Mouse (Mus musculus): ENCODE measurements at regions not wholly inside any gene's neighbourhood (a gene's known extent, or its start where the extent isn't known, plus 50 kb on each side); places are given as distances from the start of the nearest gene placed in this dataset.

DNA sequence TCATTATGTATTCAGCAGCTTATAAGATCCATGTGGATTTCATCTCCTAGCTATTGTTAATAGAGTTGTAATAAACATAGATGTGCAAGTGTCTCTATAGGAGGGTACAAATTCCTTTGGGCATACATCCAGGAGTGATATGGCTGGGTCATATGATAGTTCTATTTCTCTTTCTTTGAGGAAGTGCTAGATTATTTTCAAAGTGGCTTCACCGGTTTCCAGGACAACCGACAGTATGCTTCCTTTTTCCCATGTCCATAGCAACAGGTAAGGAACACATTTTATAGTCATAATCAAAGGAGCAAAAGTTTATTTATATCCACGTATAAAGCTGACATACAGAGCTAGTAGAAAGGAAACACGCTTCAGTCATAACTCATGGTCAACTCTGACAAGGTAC lies 710.2 kb upstream of the Tenm4 start:
- DNase-seq (ENCODE audit: low read depth, low spot score), result no peak

DNA sequence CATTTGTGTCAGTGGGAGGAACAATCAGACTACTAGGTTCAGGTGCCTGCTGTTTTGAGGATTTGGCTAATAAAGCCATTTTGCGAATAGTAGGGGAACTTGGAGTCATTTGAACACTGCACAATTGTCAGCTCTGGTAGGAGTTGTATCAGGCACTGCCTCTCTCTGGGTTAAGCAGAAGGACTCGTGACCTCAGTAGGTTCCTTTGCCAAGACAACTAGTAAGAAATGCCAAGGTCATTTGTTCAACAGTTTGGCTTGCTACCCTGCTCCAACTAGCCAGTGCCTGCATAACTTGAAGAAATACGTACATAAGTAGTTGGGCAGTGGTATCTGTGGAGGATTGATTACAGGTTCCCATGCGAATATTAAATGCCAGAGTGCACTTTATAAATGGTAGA lies 705.5 kb upstream of the Tenm4 start:
- DNase-seq (ENCODE audit: low read depth, low spot score), result no peak

DNA sequence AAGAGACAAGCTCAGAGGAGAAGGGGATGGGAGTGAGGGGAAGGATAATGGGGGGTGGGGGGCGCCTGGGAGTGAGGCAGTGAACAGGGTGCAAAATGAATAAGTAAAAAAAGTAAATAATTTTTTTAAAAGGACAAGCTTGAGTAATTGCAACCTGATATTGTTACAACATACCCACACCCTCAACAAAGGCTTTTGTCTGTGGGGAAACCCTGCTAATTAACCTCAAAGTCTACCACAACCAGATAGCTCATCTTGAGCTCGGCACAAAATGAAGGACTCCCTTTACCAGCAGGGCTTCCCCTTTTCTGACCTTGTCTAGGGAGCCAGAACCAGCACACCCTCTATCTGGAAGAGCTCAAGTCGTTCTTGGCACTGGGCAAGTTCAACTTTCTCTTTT lies 704.0 kb upstream of the Tenm4 start:
- DNase-seq (ENCODE audit: low read depth, low spot score), result no peak

DNA sequence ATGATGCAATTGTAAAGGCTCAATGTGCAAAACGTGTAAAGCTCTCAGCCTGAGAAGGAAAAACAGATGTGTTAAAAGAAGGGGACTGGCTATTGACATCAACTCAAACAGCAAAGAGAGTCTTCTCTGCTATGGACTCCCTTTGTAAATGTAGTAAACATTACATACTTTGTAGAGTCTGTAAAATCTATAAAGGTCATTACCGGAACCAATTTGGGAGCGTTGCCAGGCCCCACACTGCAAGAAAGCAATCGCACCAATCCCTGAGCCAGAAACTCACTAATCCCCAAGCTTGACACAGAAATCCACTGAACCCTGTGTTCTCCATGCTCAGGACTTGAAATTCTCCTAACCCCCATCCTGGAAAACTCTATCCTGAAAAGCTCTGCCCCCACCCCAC lies 697.2 kb upstream of the Tenm4 start:
- DNase-seq (ENCODE audit: low read depth, low spot score), result no peak

DNA sequence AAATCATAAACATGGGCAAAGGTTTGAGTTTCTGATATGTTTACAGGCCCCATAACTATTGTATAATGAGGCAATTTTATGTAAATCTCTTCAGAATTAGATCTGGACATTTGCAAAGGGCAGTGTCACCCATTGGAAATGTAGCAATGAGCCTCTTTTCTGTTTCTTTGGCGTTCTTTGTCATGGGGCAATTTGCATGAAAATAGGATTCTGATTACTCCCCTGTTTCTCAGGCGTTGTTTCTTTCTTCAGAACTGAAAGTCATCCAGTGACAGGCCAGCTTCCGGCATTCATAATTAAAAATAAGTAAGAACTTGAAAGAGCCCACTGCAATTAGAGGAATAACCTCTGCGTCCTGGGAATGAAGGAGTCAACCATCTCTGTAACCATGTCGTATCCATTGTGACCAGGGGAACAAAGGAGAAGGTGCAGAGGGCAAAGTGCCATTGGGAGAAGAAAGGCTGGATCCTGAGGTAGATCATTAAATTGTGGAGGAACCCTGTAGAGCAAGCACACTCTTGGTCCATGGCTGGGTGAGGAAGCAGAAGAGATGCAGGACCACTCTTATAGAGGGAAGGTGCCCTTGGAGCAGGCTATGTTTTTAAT lies 690.8 kb upstream of the Tenm4 start:
- no peak for DNase-seq (ENCODE audit: low read depth, low spot score)

DNA sequence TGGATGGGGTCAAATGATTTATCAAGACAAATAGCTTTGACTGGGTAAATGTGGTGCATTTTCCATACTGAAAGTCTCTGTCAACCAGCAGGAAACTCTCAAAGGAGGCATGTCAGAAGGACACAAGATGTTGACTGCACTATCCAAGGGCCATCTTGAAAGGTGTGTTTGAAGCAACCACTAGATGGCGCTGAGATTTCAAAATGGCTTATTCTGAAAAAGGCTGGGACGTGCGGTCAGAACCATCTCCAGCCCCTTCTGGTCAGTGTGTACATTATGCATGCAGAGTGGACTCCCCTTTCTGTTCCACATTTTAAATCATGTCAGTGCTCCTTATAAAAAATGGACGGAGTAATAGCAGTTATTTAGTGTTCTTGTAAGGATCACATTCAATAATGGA lies 681.4 kb upstream of the Tenm4 start:
- DNase-seq (ENCODE audit: low read depth, low spot score), result peak; percentile 65

DNA sequence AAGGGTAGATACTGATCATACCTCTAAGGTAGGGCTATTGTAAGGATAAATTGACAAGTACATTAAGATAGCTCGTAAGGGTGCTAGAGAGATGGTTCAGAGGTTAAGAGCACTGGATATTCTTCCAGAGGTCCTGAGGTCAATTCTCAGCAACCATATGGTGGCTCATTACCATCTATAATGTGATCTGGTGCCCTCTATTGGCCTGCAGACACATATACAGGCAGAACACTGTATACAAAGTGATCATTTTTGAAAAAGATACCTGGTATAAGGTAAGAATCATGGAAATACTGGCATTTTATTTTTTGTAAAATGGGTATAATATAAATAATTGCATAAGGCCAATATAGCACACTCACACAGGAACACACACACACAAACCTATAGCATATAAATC lies 676.3 kb upstream of the Tenm4 start:
- DNase-seq (ENCODE audit: low read depth, low spot score), result no peak

DNA sequence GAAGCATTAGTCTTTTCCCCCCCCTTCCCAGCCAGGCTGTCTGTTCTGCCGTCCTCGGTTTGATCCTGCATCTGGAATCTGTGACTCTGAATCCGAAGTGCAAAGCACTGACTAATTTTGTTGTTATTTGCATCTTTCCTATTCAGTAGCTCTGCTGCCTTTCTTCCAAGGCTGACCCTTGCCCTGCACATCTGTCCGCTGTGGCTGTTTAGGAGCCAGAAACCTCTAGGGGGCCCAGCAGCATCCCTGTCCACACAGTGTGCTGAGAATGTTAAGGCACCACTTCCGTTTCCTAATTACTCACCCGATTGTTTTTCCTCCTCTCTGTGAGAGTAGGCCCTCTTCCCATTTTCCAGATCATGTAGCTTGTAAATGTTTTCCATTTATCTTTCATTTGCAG lies 668.1 kb upstream of the Tenm4 start:
- DNase-seq (ENCODE audit: low read depth, low spot score), result peak; percentile 8

DNA sequence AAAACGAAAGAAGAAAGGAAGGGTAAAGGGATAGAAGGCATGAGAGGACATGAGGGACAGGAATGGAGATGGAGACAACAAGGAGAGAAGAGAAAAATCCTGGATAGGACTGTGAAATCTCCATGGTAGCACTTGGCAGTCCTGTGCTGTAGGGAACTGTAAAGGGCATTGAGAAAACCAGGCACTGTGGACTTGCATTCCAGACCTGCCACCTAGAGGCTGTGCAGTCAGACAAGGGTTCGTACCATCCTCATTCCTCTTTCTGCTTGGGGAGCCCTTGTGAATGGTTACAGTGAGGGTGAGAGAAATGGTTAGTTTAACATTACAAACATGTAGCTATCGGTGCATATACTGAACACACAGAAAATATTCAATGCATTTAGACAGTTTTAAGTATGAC lies 623.8 kb upstream of the Tenm4 start:
- DNase-seq (ENCODE audit: low read depth, low spot score), result peak; percentile 9

DNA sequence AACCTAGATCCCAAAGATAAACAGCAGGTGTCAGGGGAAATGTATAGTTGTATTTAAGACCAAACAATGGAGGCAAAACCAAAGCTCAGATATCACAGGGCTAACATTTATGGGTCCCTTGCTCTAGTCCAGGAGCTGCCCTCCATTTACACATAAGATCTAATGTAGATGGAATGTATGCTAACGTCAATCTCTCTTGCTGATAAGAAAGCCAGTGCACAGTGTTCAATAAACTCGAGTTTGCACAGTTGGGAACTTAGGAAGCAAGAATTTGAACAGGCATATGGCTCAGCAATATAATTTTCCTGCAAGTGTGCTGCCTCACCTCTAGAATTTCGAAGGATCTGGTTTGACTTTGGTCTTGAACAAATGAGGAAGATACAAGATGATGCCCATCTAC lies 620.9 kb upstream of the Tenm4 start:
- DNase-seq (ENCODE audit: low read depth, low spot score), result no peak

DNA sequence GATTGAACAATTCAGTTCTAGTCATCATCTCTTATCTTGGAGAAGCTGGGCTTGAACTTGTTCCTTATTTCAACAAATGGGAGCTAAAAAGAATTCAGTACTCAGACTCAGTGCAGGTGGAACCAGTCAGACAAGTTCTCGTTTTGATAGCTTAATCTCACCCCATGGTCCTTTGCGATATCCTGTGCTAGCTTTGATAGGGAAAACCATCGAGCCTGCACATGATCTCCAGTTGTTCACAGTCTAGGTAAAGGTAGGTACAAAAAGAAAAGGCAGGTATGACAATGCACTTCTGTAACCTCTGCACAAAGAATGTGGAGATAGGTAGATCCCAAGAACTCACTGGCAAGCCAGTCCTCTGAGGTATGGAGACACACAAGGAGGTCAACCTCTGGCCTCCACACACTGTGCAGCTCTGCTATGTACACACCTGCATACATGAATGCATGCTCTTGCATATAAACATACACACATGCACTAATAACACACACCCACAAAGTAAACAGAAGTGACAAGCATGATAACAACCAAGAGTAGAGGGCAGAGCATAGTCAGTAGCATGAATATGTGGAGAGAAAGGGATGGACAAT lies 619.2 kb upstream of the Tenm4 start:
- no peak for DNase-seq (ENCODE audit: low read depth, low spot score)

DNA sequence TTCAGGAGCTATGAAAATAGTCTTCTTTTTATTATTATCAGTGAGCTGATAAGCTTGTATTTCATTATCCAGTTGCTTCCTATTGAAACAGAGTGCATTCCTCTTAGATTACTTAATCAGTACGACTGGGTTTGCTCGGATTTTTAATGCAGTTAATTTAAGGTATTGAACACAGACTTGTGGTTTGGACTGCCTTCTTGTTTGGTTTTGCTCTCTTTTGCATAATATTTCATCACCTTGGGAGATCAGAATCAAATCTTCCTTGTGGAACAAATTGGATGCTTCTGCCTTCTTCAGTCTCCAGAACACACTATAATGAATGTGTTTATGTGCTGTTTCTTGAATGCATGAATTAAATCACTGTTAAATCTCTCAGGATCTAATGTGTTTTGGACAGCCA lies 612.5 kb upstream of the Tenm4 start:
- DNase-seq (ENCODE audit: low read depth, low spot score), result no peak

DNA sequence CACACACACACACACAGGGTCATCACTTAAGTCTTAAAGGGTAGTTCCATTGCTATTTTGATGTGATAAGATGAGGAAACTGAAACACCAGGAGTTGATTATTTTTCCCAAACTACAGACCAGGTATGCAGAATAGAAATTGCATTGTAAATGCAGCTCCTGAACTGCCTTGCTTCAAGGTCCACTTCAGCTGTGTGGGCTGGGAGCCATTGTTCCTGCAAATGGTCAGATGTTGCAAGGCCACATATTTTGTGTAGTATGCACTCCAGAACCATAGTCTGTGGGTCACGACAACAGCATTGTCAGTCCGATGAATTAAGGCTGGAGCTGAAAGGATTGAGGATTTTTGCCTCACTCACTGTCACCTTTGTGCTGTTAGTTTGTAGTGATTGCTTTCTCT lies 592.4 kb upstream of the Tenm4 start:
- no peak for DNase-seq (ENCODE audit: low read depth, low spot score)

DNA sequence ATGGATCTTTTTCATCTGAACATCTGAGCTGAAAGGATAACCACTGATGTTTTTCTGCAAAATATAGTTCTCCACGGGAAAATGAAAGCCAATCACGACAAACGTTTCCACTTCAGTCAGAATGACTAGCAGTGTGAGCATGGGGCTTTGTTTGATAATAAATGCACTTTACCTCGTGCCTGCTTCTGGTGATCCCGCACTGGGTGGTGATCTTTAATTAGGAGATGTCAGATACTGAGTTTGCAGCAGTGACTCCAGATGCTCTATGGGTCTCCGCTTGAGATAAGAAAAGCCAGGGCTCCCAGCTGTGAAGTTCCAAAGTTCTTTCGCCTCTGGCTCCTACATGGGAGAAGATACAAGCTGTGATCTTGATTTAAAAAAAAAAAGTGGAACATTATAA lies 589.7 kb upstream of the Tenm4 start:
- peak; percentile 2 for DNase-seq (ENCODE audit: low read depth, low spot score)

DNA sequence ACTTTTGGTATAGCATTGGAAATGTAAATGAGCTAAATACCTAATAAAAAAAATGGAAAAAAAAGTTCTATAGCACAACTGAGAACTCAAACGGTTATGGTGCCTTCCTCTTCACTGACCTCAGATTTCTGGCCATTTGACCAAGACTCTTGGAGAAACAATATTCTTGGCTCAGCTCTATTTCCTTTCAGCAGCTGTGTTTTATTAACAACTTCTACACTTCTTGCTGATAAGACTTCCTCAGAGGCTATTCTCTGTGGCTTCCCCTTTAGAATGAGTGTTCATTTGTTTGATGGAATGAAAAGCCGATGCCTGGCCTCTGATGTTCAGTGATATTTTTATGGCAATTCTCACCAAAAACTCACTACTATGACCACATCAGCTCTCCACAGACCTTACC lies 572.7 kb upstream of the Tenm4 start:
- DNase-seq (ENCODE audit: low read depth, low spot score), result no peak

DNA sequence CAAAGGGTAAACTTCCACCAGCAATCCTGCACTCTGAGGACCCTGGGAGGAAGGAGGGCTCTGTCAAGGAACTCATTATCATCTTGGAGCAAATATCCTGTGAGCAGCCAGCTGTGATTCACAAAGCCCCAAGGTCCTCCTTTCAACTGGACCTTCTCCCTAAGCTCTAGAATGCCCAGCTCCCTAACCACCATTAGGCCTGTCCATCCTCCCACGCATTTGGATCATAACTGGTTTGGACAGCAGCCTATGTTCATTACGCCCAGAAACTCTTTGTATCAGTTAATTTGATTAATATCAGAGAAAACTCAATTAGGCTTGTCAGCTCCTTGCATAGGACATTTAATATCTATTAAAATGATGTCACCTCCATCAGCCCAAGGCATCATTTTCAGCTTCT lies 557.3 kb upstream of the Tenm4 start:
- DNase-seq (ENCODE audit: low read depth, low spot score), result no peak

DNA sequence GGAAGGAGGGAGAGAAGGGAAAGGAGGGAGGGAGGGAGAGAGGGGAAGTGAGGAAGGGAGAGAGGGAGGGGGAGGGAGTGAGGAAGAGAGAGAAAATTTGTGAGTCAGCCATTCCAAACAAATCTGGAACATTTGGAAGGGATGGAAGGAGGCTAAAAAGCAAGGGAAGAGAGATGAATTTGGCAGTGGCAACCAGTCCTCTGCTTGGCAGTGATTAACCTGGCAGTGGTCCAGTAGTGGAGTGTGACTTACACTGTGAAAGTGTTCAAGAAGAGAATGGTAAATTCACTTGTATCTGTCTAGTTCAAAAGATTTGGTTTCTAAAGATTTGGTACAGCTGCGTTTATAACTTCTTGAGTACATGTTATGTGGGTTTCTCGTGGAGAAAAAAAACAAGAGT lies 553.7 kb upstream of the Tenm4 start:
- peak; percentile 90 for DNase-seq (ENCODE audit: low read depth, low spot score)

DNA sequence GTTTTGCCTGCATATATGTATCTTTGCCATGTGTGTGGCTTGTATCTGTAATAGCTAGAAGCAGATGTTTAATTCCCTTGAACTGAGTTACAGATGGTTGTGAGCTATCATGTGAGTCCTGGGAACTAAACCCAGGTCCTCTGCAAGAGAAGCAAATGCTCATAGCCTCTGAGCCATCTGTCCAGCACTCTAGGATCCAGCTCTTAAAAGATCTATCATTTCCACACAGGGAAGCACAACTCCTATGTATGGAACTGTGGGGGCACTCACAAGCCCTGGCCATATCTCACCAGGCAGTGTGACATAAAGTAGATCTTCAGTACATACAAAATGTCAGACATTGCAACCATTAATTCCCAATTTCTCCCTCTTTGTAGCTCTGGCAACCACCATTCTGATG lies 552.9 kb upstream of the Tenm4 start:
- DNase-seq (ENCODE audit: low read depth, low spot score), result peak; percentile 40

DNA sequence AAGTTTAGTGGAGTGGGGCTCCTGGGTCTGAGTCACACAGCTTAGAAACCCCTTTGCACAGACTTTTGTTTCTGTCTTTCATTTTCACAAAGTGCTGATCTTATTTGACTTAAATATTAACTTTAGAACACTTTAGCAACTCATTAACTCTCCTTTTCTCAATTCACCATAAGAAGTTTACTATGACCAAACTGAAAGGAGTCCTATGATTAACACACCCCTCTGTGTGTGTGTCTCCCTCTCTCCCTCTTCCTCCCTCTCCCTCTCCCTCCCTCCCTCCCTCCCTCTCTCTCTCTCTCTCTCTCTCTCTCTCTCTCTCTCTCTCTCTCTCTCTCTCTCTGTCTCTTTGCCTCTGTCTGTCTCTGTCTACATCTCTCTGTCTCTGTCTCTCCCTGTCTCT lies 551.0 kb upstream of the Tenm4 start:
- no peak for DNase-seq (ENCODE audit: low read depth, low spot score)

DNA sequence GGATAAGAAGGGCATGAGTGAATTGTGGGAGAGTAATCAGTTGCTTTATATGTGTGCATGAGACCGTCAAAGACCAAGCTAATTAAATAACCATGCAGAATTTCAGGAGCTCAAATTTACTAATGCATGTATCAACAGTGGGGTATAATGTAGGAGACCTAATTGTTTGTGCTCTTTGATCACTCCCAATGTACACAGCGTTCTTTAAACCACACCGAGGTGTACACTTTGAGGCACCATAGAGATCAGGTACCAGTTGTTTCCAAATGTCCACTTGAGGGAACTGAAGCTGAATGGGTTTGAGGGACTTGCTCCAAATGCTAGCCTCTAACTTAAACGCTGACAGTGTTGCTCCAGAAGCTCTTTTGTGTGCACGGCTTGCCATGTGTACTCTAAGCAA lies 530.4 kb upstream of the Tenm4 start:
- DNase-seq (ENCODE audit: low read depth, low spot score), result no peak

DNA sequence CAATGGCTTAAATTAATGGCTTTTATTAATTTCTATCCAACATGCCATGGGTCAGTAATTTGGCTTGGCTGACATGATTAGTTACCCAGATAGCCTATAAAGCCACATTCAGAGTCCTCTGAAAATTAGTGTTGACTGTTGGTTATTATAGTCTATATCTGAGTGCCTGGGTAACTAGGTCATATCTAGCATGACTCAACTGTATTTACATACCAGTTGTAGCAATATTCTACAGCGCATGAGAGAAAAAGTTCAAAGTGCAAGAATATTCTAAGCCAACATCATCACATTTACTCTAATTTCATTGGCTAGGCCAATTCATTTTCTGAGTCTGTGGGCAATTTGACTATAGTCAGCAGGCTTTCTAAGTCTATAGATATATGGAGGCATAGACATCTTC lies 496.7 kb upstream of the Tenm4 start:
- DNase-seq (ENCODE audit: low read depth, low spot score), result no peak

DNA sequence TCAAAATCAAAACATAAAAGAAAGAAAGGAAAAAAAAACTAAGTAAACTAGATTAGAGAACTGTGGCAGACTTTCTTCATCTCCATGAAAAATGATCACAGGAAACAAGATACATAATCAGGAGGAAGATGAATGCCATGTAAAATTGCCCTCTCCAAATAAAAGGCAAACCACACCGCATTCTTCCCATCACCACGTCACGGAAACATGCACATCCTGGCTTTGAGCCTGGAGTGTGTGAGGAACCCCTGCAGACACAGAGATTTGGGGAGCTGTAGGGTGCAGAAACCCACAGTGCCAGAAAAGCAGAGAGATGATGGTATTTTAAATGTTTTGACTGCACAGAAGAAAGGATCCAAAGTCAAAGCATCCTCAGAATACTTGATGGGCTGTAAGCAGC lies 488.5 kb upstream of the Tenm4 start:
- no peak for DNase-seq (ENCODE audit: low read depth, low spot score)

DNA sequence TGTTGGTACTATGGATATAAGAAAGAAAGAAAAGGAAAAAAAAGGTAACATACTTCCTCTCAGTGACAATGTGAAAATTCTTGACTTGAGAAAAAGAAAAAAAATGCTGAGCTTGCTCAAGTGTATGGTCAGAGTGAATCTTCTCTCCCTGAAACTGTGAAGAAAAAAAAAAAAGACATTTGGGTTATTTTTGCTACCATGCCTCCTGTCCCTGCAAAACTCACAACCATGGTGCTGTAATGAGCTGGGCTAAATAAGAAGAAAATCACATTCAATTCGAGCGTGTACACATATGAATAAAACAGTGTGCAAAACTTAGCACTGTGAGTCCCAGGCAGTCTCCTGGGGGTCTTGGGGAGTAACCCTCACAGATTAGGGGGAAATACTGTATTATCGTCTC lies 483.3 kb upstream of the Tenm4 start:
- DNase-seq (ENCODE audit: low read depth, low spot score), result peak; percentile 30
